Mouse (Mus musculus) embryo, embryonic 10.5 days (tissue): ENCODE data around the gene Hmgn1.
"Not testable (repeated sequence)": the region's sequence is repeated elsewhere in the genome, so short reads cannot be mapped to it uniquely, and the experiment has no call there.

ENCODE experiments used
- DNase-seq: peaks from one replicate; pipeline ENCODE4 v3.0.0-alpha.2; 2015; ENCODE audit warnings: low spot score

Hmgn1 gene

DNA sequence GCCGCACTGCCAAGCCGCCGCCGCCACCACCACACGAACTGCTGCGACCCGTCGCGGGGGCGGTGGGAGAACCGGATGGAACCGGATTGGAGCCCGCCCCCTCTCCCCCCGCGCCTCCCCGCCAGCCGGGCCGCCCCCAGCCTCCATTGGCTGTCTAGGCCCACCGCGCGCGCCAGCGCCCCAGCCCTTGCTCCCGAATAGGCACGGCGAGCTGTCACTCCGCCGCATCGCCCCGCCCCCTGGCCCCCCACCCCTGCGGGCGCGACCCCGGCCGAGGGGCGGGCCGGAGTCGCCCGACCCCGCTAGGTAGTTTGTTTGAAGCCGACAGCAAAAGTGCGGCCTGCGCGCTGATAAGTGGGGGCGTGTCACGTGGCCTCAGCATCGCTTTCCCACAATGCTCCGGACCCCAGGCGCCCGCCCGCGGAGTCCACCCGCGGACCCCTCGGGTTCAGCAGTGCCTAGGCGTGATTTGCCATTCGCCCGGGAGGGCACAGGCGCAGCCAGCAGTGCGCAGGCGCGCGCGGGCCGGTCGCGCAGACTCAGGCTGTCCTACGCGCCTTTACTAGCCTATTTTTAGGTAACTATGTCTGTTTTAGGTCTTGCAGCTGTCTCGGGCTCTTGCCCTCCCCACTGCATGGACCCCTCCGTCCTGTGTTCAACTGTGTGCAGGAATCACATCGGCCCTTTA is at the start of gene Hmgn1:
Gene Hmgn1, minus strand, starts transcription at position 73 of the 688 bp plus-strand sequence.
- DNase-seq: peak; percentile 97

DNA sequence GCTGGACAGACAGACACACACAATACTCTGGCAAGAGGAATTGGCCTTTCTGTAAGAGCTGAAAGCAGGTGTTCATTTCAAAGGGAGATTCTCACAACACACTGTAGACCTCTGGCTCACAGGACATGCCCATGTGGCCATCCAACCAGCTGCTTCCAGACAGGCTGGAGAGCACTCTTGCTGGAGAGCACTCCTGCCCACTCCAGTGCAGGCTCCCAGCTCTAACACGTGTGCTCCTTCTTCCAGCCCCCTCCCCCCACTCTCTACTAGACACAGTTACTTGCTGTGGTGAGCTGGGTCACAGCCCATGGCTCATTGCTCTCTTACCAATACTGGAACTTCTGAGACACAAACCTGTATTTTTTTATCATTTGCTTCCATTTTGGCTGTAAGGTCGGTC is 47.9 kb upstream of the Hmgn1 start:
- peak; percentile 7 for DNase-seq

DNA sequence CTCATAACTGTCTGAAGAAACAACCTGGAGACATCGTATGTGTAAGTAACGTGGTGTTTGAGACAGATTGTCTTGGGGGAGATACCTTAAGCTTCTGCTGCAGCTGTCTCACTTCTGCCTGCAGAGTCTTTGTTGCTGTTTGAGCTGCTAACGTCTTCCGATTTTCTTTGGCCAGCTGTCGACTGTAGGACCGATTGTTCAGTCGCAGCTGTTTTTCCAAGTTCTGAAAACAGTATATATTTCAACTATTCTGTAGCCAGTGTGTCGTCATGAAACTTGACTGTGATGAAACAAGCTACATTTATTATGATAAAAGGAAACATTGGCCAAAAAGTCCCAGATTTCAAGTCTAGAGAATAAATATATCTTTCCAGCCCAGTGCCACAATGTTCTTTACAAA is 46.1 kb upstream of the Hmgn1 start:
- DNase-seq: no peak

DNA sequence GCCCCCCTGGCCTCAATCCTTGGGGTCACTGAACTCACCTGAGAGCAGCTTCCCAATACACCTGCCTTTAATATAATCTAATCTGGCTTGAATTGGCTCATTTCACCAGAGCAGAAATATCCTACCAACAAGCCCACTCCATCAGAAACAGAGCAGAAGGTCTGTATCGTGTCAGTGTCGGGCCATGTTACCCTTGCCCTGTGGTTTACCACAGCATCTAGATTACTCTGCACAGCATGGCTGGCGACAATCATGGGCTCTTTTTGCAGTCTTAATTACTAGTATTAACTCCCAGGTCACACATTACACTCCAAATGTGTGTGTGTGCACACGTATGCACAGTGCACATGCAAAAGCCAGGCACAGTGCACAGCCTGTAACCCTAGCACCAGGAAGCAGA is 41.3 kb upstream of the Hmgn1 start:
- DNase-seq: no peak

DNA sequence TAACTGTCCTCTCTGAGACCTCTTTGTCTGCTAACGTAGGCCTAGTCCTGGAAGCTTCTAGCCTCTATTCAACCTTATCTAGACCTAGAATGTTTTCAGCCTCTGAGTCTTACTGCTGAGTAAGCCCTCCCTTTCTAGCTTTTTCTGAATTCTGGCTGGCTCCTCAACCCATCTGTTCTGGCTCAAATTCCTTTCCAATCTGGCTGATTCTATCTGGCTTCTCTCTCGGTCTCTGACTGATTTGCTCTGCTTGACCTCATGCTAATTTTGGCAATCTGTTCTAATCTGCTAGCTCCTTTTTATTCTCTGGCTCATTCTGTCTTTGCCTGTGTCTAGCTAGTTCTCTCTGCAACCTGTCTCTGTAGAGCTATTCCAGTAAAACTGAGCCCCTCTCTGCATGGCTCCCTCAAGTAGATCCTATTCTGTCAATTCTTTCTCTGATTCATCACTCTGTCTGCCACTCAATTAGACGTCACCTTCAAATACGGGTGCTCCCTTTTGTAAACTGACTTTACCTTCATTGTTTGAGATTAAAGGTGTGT is 38.3 kb upstream of the Hmgn1 start:
- no peak for DNase-seq

DNA sequence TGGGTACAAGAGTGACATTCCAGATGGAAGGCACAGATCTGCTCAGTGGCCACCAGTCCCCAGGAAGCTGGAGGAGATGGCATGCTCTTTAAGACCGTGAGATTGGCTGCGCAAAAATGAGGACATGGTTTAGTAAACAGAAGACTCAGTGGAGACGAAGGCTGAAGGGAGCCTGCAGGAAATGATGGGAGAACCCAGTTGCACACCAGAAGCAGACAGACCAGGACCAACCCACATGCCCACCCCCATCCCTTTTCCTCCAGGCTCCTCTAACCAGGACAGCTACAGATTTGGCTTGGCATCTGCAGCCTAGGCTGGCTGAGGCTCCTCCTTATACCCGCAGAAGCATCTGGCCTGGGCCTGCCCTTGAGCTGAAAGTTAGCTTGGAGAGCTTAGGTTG is 33.8 kb upstream of the Hmgn1 start:
- no peak for DNase-seq

DNA sequence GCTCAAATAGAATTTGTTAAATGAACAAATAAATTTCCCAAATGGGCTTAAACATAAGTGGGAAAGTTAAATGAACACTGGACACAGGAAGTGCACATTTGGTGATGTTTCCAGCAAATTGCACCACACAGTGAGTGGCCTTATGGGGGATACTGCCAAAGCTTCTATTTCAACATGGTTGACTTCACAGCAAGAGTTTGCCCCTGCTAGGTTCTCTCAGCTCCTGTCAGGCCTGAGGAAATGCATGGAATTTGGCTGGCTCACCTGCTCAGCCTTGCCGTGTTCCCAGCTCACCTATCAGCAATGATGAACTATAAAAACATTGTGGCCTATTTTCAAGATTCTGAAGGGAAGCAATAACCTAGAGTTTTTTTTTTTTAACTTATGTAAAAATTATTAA is 33.4 kb upstream of the Hmgn1 start:
- DNase-seq: no peak

DNA sequence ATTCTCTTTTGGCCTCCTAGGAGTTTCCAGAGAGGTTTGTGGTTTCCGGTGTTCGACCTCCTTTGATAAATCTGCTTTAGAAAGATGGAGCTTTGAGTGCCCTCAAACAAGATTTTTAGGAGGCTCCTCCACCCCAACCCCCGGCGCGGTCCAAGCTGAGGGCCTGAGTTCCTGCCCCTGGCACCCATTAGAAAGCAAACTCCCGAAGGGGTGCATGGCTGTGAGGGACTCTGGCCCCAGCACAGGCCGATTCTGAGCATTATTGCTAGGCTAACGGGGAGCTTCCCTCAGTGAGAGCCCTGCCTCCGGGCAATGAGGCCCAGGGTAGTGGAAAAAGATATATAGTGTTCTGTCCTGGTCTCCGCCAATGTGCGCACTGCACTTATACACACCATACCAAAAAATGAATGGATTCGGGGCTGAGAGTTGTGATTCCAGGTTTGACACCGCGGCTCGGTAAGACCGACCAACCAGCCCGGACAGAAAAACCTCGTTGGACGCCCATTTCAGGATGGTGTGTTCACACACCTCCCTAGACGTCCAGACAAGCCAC is 32.3 kb upstream of the Hmgn1 start:
- no peak for DNase-seq

DNA sequence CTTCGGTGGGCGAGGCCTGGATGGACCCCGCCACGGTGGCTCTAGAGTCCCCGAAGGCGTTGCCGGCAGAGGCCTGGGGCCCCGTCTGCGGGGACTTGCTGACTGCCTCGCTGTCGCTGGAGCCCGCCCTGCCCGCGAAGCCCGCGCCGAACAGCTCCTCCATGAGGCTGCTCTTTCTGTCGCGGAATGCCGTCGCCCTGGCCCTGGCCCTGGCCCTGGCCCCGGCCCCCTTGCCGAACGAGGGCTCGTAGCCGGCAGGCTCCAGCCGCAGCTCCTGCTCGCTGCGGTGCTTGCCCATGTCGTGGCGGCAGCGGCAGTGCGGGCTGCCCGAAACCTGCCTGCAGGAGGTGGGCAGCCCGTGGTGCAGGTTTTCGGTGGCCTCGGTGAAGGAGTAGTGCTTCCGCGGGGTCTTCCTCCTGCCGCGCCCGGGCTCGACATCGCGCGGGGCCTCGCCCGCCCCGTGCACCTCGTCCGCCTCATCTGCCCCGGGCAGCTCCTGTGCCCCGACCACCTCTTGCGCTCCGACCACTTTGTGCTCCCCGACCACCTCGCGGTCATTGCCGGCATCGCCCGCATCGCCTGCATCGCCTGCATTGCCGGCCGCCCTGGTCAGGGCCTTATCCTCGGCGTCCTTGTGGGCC is 31.7 kb upstream of the Hmgn1 start:
- DNase-seq: peak; percentile 84

DNA sequence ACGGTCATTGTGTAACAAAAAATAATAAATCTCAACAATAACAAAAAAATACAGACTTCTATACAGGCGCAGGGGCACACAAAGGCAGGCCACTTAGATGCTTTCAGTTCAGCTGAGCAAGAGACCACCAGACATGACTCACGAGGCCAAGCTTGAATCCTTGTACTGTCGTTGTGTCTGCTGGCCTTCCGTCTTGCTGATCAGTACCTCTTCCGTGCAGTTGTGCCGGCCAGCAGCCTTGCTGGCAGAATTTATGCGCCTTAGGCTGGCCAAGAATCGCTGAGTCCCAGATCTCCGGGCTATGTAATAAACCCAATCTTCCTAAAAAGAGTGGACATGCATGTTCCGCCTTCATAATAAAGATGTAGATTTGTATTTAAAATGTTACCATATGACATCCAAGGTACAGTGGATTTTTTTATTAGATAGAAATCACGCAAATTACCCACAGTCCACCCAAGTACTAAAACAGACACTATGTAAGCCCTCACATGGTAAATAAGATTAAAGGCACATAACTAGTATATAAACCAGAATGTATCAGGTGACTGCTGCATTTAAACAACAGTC is 31.1 kb upstream of the Hmgn1 start:
- DNase-seq: peak; percentile 31

DNA sequence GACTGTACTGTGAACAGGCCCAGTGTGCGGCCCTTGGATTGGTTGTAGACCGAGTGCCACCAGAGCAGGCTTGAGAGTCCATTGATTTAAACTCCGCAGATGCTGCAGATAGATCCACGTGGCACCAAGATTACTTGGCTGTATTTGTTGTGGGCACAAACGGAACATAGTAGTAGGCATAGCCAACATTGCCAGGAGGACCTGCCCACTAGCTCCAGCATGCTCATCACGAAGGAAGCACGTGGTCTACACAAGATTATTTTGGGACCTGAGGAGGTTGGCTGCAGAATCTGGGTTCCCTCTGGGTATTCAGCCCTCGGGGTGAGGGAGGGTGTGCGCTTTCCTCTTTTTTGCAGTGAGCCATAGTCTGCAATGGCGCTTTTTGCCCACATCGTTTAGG is 29.6 kb upstream of the Hmgn1 start:
- no peak for DNase-seq

DNA sequence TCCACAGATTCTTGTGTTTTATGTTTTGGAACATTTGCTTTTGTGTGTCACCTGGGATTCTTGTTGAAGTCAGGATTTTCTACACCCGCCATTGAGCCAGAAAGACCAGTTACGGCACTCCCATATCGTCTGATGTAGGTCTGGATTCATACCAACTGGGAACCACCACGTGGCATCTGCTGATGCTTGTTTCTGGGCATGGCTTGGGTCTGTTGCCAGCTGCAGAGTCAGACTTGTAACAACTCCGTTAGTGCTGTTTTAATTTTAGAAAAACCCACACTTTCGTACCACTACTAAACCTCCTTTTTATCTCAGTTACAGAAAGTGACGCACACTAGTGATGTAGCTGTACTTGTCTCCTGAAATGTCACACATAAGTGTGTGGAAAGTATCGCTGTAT is 28.5 kb upstream of the Hmgn1 start:
- DNase-seq: no peak

DNA sequence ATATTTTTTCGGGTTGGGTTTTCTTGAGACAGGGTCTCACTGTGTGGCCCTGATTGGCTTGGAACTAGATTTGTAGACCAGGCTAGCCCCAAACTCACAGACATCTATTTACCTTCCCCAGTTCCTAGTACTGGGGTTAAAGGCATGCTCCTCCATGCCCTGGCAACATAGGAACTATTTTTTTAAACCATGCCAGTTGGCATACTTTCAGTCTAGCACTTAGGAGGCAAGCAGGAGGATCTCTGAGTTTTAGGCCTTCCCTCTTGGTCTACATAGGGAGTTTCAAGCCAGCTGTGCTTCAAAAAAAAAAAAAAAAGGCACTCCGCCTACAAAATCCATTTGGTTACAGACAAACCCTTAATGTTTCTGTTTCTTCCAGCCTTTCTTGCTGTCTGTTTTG is 26.9 kb upstream of the Hmgn1 start:
- DNase-seq: no peak

DNA sequence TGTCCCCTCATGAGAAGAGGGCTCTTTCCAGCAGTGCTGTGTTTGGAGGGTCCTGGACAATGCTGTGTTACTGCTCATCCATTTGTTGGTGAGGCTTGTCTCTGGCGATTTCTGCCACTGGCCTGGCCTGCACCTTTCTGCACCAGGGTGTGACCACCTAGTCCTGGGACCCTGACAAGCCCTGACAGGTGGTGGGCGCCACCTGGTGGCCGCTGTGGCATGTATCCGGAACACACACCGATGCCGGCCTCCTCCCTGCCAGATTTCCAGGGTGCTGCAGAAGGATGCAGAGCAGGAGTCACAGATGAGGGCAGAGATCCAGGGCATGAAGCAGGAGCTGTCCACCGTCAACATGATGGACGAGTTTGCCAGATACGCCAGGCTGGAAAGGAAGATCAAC is 24.0 kb upstream of the Hmgn1 start:
- peak; percentile 83 for DNase-seq

DNA sequence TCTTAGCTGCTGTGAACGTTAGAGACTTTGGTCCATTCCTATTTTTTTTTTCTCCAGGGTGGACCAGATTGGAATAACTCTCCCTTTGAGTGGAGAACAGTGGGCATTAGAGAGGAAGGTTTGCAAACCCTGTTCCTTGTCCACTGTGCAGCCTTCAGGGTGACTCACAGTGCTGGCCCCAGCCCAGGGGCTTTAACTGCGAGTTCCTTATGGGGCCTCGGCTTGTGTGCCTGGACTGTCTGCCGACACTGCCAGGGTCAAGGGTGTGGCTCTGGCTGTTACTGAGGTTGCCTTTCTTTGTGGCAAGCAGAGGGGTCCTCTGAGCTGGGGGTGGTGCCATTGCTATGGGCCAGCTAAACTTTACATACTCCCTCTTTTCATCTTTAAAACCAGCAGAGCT is 23.5 kb upstream of the Hmgn1 start:
- no peak for DNase-seq

DNA sequence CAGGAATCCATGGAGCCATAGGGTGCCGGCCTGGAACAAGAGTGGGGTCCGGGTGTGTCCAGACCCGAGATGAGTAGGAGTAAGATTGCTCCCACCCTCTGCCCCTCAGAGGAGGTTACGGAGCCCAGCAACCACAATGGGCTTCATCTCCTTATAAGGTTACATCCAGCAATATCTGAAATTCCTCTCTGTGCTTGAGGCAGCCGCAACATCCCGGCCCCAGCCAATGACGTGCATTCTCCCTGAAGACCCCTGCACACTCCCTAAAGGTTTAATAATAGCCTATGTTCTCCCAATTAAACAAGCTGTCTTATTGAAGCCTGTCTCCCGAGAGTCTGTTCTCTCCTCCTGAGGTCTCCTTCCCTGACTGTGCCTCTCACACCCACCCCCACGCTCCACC is 21.8 kb upstream of the Hmgn1 start:
- no peak for DNase-seq

DNA sequence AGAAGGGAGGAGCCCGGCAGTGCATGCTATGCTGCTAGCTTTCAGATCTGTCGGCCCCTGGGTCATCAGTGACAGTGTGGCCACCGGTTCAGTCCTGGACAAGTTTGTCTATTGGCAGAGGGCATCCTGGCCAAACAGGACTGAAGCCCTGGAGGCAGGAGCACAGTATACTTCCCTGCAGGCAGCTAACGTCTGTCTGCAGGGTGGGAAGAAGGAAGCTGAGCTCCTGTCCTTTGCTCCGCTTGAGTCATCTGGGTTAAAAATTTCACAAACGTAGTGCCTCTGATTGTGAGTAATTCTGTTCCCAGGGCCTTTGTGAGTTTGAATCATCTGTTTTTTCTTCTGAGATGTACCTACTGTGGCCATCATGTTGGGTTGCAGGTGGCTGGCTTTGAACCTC is 21.3 kb upstream of the Hmgn1 start:
- no peak for DNase-seq

DNA sequence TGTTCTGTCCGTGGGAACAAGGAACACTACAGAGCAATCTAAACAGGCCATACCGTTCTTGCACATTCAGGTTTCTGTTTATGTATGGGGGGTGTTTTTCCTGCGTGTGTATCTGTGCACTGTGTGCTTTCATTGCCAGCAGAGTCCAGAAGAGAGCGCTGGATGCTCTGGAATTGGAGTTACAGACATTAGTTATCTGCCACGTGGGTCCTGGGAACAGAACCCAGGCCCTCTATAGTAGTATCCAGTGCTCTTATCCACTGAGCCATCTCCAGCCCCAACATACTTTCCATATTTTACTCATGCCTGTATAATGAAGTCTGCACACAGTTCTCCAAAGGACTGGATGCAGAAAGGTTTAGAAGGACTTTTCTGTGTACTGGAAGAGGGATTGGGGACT is 18.3 kb upstream of the Hmgn1 start:
- DNase-seq: no peak

DNA sequence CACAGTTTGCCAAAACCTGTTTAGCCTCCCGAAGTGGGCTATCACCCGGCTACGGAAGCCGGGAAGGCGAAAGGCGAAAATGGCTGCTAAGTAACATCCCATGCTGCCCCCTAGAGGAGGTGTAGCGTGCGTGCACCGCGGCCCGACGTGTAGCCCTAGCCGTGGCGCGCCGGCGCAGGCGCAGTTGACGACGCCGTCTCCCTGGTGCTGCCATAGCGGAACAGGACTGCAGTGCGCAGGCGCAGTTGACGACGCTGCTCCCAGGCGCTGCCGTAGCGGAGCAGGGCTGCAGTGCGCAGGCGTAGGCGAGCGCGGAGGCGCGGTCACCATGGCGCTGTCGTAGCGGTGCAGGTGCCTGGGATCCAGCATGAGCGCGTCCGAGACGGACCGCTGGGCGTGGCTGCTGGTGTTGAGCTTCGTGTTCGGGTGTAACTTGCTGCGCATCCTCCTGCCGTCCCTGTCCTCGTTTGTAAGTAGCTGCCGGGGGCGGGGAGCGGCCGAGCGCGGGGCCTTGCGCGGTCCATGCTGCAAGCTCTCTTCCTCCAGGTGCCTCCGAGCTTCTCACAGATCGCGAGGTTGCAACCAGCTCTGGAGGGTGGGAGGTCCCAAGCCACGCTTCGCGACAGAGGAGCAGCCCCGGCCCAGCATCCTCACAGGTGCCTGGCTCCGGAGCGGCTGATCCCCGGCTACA is 17.7 kb upstream of the Hmgn1 start, which contains the start of gene Wrb:
Gene Wrb, plus strand, starts transcription at position 298 of the 691 bp plus-strand sequence.
- DNase-seq: peak; percentile 100

DNA sequence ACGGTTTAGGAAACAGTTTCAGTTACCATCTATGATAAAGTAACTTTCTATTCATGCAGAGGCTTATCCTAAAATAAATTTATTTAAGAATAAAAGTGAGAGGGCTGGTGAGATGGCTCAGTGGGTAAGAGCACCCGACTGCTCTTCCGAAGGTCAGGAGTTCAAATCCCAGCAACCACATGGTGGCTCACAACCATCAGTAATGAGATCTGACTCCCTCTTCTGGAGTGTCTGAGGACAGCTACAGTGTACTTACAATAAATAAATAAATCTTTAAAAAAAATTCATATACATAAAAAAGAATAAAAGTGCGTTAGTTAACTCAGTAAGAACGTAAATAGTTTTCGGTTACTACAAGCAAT is 17.2 kb upstream of the Hmgn1 start:
- DNase-seq: not testable (repeated sequence)

DNA sequence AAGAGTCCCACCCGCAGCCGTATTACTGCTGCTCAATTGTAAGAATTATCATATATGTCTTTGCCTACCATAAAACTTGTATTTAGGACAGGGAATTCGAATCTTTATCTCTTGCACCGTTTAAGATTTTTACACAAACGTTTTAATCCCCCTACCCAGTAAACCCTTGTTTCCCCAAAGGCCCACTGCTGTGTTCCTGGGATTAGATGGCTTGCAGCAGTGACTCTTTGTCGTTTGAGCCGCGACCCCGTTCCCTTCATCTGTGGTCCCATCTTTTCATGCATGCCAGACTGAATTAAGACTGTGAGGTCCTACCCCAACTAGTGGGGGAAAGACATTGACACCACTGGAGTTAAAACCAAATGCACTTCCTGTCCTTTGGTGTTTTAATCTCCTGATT is 937 bp upstream of the Hmgn1 start:
- peak; percentile 40 for DNase-seq

DNA sequence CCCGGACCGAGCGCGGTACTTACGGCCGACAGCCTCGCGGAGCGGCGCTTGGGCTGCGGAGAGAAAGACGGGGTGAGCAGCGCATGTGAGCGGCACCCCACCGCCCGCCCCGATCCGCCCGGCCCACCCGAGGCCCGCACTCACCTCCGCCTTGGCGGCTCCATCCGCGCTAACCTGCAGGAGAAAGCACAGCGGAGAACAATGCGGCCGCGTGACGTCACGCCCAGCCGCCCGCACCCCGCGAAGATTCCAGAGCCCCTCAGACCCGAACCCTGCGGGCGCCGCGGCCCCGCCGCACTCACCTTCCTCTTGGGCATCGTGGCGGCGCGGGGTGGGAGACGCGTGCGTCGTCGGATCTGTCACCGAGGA is 257 bp downstream of the Hmgn1 start:
- no peak for DNase-seq
